Mouse (Mus musculus): ENCODE results near the gene Dgkz.

The Dgkz gene

DNA sequence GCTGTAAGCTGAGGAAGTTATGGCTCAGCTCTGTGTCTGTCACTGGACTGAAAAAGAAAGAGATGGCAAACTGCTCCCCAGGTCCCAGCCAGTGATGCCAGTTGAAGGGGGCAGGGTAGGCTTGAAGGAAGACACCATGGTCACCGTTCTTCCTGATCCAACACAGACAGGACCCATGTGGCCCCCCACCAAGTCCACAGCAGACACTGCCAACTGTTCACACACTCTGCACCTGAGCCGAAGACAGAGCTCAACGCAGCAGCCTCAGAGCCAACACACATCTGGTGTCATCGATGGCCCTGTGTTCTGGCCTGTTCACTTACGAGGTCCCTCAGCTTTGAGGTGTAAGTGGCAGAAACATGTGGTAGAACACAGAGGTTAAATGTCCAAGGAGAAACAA lies 15.2 kb downstream of the Dgkz start:
- no peak for DNase-seq (ENCODE audit: low read depth, low spot score)

DNA sequence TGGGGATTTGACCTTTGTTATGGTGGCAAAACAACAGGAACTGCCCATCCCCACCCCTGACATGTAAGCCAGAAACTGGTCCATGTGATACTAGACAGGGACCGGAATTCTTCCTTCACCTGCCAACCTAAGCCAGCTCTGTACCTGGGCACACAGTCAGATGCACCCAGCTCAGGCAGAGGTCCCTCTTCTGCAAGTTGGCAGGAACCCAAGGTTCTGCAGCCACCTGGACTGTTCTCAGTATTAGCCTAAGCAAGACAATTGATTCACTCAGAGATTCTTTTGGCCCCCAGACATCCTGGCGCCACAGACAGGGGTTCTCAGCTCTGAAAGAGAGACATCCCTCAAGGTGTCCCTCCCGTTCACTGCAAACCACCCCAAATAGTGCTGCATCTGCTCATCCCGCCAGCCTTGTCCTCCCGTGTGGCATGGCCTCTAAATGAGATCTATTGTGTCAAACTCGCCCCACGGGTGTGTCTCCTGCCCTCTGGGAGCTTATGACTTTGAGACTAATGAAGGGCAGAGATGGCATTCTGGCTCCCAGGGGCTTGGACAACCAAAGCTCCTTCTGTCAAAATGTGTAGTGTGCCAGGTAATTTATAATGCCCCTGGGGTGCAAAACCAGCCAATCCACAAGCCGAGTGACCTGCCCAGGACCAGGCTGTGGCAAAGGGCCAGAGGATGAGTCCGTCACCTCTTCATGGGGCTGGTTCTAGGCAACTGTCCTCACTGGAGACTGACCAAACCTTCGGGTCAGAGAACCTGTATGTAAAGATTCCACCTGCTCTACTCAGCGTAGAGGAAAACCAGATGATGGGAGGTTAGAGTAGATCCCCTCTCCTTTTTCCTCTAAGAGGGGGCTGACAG lies 15.9 kb downstream of the Dgkz start:
- no peak for DNase-seq (ENCODE audit: low read depth, low spot score)

GRCm38 (mm10) chr2:91958701-91959457 lies 16.8 kb downstream of the Dgkz start:
- DNase-seq (ENCODE audit: low read depth, low spot score) = peak; percentile 79

- no peak for DNase-seq (ENCODE audit: low read depth, low spot score)
Observed at GRCm38 (mm10) chr2:91958049-91958448, 17.6 kb downstream of the Dgkz start.

- DNase-seq (ENCODE audit: low read depth, low spot score) = no peak
Observed at GRCm38 (mm10) chr2:91957096-91957495, 18.6 kb downstream of the Dgkz start.

- no peak for DNase-seq (ENCODE audit: low read depth, low spot score)
Observed at GRCm38 (mm10) chr2:91955875-91956274, 19.8 kb downstream of the Dgkz start.

DNA sequence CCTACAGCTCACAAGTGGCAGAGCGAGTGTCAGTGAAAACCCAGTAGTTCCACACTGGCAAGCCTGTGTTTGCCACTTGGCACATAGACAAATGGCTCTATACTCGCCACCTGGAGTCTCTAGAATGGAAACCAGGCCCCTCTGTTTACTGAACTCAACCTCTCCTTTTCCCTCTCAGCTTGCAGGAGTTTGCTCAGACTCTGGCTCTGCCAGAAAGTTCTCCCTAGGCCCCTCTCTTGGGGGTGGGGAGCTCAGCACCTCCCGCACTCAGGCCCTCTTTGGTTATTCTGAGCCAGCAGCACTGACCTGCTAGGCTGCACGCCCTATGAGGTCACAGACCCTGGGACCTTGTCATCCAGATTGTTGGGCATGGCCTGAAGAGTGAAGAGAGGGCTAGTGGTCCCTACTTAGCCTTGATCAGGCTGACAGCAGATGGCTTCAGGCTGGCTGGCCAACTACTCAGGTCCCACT lies 20.5 kb downstream of the Dgkz start:
- DNase-seq (ENCODE audit: low read depth, low spot score) = no peak

- no peak for DNase-seq (ENCODE audit: low read depth, low spot score)
Observed at GRCm38 (mm10) chr2:91953825-91954224, 21.8 kb downstream of the Dgkz start.

DNA sequence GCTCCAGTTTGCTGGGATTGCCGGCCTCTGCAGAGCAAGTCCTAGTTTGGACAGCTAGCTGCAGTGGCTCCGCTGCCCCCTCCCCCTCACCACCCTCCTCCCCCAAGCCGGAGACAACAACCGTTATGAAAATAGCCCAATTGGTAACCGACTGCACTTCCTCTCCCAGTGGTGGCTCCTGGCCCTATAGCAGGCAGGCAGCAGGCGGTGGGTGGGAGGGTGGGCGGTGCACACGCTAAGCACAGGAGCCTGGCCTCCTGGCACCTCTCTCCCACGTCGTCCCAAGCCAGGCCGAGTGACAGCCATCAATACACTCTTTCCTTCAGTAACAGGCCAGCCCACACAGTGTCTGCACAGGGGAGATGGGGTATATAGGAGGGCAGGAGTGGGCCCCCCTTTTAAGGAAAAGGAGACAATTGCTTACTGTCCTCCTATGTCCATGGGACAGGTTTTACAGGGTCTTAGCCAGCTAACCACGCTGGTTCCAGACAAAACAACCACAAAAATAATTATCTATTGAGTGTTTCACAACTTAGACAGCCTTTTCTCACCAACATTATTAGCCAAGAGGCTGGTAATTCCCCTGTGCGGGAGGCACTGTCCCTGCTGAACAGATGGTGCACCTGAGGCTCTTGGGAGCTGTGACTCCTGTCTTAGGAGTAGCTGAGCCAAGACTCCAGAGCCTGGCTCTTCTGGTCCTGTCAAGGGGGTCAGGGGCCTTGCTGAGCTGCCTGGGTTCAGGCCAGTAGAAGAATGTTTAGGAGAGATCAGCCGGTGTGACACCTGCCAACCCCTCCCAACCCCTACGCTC lies 25.2 kb downstream of the Dgkz start:
- DNase-seq (ENCODE audit: low read depth, low spot score) = peak; percentile 71

GRCm38 (mm10) chr2:91949411-91950274 lies 26.0 kb downstream of the Dgkz start:
- no peak for DNase-seq (ENCODE audit: low read depth, low spot score)

GRCm38 (mm10) chr2:91948792-91949241 lies 26.8 kb downstream of the Dgkz start:
- DNase-seq (ENCODE audit: low read depth, low spot score) = no peak

- no peak for DNase-seq (ENCODE audit: low read depth, low spot score)
Observed at GRCm38 (mm10) chr2:91948151-91948509, 27.5 kb downstream of the Dgkz start.

- no peak for DNase-seq (ENCODE audit: low read depth, low spot score)
Observed at GRCm38 (mm10) chr2:91947397-91948150, 28.1 kb downstream of the Dgkz start.

GRCm38 (mm10) chr2:91946836-91947235 lies 28.8 kb downstream of the Dgkz start:
- DNase-seq (ENCODE audit: low read depth, low spot score) = no peak

DNA sequence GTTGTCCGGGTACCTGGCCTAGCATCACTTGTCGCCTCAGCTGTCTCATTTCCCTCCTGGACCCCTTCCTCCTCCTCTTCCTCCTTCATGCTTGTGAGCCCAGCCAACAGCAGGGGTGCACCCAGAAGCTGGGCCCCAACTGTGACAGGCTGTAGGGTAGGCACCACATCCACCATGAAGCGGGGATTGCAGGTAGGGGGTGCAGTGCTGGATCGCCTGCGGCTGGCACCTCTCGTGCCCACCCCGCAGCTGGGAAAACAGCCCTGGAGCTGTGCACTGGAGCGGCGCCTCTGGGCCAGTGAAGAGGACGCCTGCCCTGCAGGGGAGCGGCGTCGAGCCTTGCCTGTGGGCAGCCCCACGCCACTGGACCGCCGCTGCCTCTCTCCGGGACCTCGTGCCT lies 30.2 kb downstream of the Dgkz start, which contains the start of gene Gm9821:
Gm9821 (plus strand) TSS at position 221 of the 400 bp plus-strand sequence.
- no peak for DNase-seq (ENCODE audit: low read depth, low spot score)

GRCm38 (mm10) chr2:91944170-91944950 lies 31.3 kb downstream of the Dgkz start:
- DNase-seq (ENCODE audit: low read depth, low spot score) = peak; percentile 78

DNA sequence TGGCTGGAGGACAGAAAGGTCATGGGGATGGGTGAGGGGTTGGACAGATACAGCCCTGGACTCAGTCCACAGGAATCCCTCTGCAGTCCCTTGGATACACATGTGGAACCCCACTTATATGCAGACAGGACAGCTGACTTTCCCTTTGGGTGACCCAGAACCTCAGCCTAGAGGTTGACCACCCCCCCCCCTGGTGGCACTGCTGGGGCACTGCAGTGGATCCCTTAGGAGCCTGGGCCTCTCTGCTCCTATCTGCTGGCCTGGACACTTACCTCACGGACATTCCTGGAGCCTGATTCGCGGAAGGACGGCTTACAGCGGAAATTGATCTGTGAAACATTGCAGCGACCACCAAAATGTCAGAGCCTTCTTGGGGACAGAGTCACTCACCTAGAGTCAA lies 33.3 kb downstream of the Dgkz start:
- peak; percentile 34 for DNase-seq (ENCODE audit: low read depth, low spot score)

- no peak for DNase-seq (ENCODE audit: low read depth, low spot score)
Observed at GRCm38 (mm10) chr2:91939303-91939935, 36.2 kb downstream of the Dgkz start.

DNA sequence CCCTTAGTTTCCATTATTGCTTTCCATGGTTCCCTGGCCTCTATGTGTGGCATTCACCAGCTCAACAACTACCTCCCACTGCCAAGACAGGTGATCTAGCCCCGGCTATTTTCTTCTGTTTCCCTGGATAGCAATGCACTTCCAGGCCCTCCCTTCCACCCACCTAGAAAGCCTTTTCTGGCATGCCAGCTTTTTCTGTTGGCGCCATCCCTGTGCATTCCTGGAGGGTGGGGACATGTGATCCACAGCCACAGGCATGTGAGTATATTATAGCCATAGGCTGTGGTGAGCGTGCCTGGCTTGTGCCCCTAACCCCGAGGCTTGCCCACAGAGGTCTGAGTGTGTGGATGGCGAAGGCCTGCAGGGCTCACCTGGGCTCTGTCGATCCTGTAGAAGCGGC lies 39.5 kb downstream of the Dgkz start:
- DNase-seq (ENCODE audit: low read depth, low spot score) = no peak

All from ZHBTc4 (cell line).